Mouse (Mus musculus) thymus, postnatal 14 days (tissue): ENCODE results near the gene Olfr1321.

Source experiments
- DNase-seq: peaks from one replicate; pipeline ENCODE4 v3.0.0; 2021

Olfr1321 gene

GRCm38 (mm10) chrX:49734959-49735358 is at the start of gene Olfr1321:
Gene Olfr1321, minus strand, starts transcription at chrX:49735059.
- DNase-seq = no peak

GRCm38 (mm10) chrX:49770828-49771227 is 36.0 kb upstream of the Olfr1321 start:
- no peak for DNase-seq

GRCm38 (mm10) chrX:49745192-49745591 is 10.3 kb upstream of the Olfr1321 start:
- DNase-seq = no peak
